Mouse (Mus musculus) forebrain, embryonic 14.5 days (tissue): Measurements from ENCODE around the gene Hectd4. TPM values are rescaled to one million over a fixed set of nuclear protein-coding genes. Genes with fewer than 3 reads are reported as not detected.
"Not testable (repeated sequence)": the region's sequence is repeated elsewhere in the genome, so short reads cannot be mapped to it uniquely, and the experiment has no call there.

Source experiments
- ATAC-seq: fragments of 200-750 bp; cut with Nextera tagmentation; 2 replicates; pipeline ENCODE4 v1.8.0; 2017; ENCODE audit warnings: mild to moderate bottlenecking, moderate library complexity
- DNase-seq: peaks from one replicate; pipeline ENCODE4 v3.0.0-alpha.2; 2015; ENCODE audit warnings: low spot score
- H3K27ac ChIP-seq: fragments of 300-500 bp; sonication (generic); 2 replicates; pipeline ENCODE4 v1.5.1; 2014; ENCODE audit warnings: low read depth, mild to moderate bottlenecking, control low read depth, low read length, moderate library complexity
- H3K27me3 ChIP-seq: fragments of 300-500 bp; sonication (generic); replicated peaks from 2 replicates; pipeline ENCODE4 v1.6.1; 2014; ENCODE audit warnings: low read length, control low read depth, mixed read lengths; ENCODE audit not compliant: control insufficient read depth, insufficient read depth
- H3K36me3 ChIP-seq: fragments of 300-500 bp; sonication (generic); 2 replicates; pipeline ENCODE4 v1.6.1; 2014; ENCODE audit warnings: low read length, control low read depth; ENCODE audit not compliant: control insufficient read depth, insufficient read depth
- H3K4me1 ChIP-seq: fragments of 300-500 bp; sonication (generic); 2 replicates; pipeline ENCODE4 v1.6.1; 2014; ENCODE audit warnings: antibody characterized with exemption, low read length, control low read depth; ENCODE audit not compliant: control insufficient read depth, insufficient read depth
- H3K4me2 ChIP-seq: fragments of 300-500 bp; sonication (generic); 2 replicates; pipeline ENCODE4 v1.6.1; 2014; ENCODE audit warnings: mild to moderate bottlenecking, control low read depth, low read length
- H3K4me3 ChIP-seq: fragments of 300-500 bp; sonication (generic); 2 replicates; pipeline ENCODE4 v1.5.1; 2014; ENCODE audit warnings: low read depth, low read length, control low read depth
- H3K9ac ChIP-seq: fragments of 300-500 bp; sonication (generic); 2 replicates; pipeline ENCODE4 v1.6.1; 2014; ENCODE audit warnings: mild to moderate bottlenecking, low read length, control low read depth, moderate library complexity
- H3K9me3 ChIP-seq: fragments of 300-500 bp; sonication (generic); replicated peaks from 2 replicates; pipeline ENCODE4 v1.6.1; 2016; ENCODE audit warnings: low read length, control low read depth, mixed read lengths; ENCODE audit not compliant: control insufficient read depth
- WGBS: fragments of 180-500 bp; shearing (Covaris S2); extraction: QIAGEN DNeasy Blood & Tissue Kit; methylation state at CpG from one replicate; pipeline ENCODE4 v1.1.7; 2014; 5-methylcytosine and 5-hydroxymethylcytosine counted together
- polyA plus RNA-seq: library from polyadenylated mRNA; unstranded; fragments of >200 nt; fragmentation: Nextera tagmentation; extraction: Ambion mirVana; gene quantifications from 2 replicates; pipeline ENCODE4 v1.2.1, GENCODE M21; 2014

The Hectd4 gene
- polyA plus RNA-seq, 1 experiment from 2014 or later, result 15.8 TPM

GRCm38 (mm10) chr5:121202467-121202866 is 17.6 kb upstream of the Hectd4 start:
- H3K27me3 ChIP-seq, result no peaks in the 10 kb centered on the region
- DNase-seq (no peak), ATAC-seq (no peak)
- no peak overlapping the region for H3K9ac ChIP-seq
- H3K4me3 ChIP-seq, result no peak overlapping the region
- no peak overlapping the region for H3K4me2 ChIP-seq
- no peak overlapping the region for H3K27ac ChIP-seq
- WGBS, result 93% methylated on average over 1 of the region's 1 CpGs
- peaks cover 20% of the 10 kb centered on the region for H3K36me3 ChIP-seq
- no peaks in the 10 kb centered on the region for H3K9me3 ChIP-seq
- H3K4me1 ChIP-seq, result peaks cover 8% of the 10 kb centered on the region

GRCm38 (mm10) chr5:121204132-121205089 is 15.6 kb upstream of the Hectd4 start, which contains the start of gene Rpl6:
TSS of gene Rpl6 (plus strand) at chr5:121204481.
- H3K36me3 ChIP-seq, result peaks cover 40% of the 10 kb centered on the region
- peak within 1 kb of the TSS; percentile 98 for H3K9ac ChIP-seq
- peak within 1 kb of the TSS; percentile 87 for H3K27ac ChIP-seq
- ATAC-seq (peak; percentile 95), DNase-seq (peak; percentile 96)
- peak within 1 kb of the TSS; percentile 94 for H3K4me3 ChIP-seq
- peak within 1 kb of the TSS; percentile 78 for H3K4me2 ChIP-seq
- H3K4me1 ChIP-seq, result peaks cover 8% of the 10 kb centered on the region
- 2% methylated on average over 52 of the region's 52 CpGs for WGBS
- H3K9me3 ChIP-seq, result no peaks in the 10 kb centered on the region
- no peaks in the 10 kb centered on the region for H3K27me3 ChIP-seq

GRCm38 (mm10) chr5:121205537-121206130 is 14.4 kb upstream of the Hectd4 start:
- peak overlapping the region; percentile 98 for H3K9ac ChIP-seq
- 74% methylated on average over 8 of the region's 10 CpGs for WGBS
- not testable (repeated sequence) for ATAC-seq

GRCm38 (mm10) chr5:121206540-121206939 is 13.5 kb upstream of the Hectd4 start:
- ATAC-seq, result no peak
- peaks cover 61% of the 10 kb centered on the region for H3K36me3 ChIP-seq
- peaks cover 8% of the 10 kb centered on the region for H3K4me1 ChIP-seq
- 83% methylated on average over 9 of the region's 9 CpGs for WGBS
- H3K27ac ChIP-seq, result no peak overlapping the region
- no peak overlapping the region for H3K4me2 ChIP-seq
- H3K9ac ChIP-seq, result no peak overlapping the region
- H3K9me3 ChIP-seq, result no peaks in the 10 kb centered on the region
- no peaks in the 10 kb centered on the region for H3K27me3 ChIP-seq
- DNase-seq, result no peak
- no peak overlapping the region for H3K4me3 ChIP-seq

More at GRCm38 (mm10) chr5:121205537-121206130, 14.4 kb upstream of the Hectd4 start:
- H3K27ac ChIP-seq, H3K9me3 ChIP-seq, DNase-seq, H3K27me3 ChIP-seq, H3K4me1 ChIP-seq: not testable (repeated sequence)
- peak overlapping the region; percentile 78 for H3K4me2 ChIP-seq
- peak overlapping the region; percentile 94 for H3K4me3 ChIP-seq
- H3K36me3 ChIP-seq, result peaks cover 52% of the 10 kb centered on the region

GRCm38 (mm10) chr5:121206984-121207383 is 13.0 kb upstream of the Hectd4 start:
- no peaks in the 10 kb centered on the region for H3K9me3 ChIP-seq
- H3K27me3 ChIP-seq, result no peaks in the 10 kb centered on the region
- peaks cover 8% of the 10 kb centered on the region for H3K4me1 ChIP-seq
- H3K9ac ChIP-seq, result no peak overlapping the region
- DNase-seq (no peak), ATAC-seq (no peak)
- H3K4me2 ChIP-seq, result no peak overlapping the region
- peaks cover 65% of the 10 kb centered on the region for H3K36me3 ChIP-seq
- WGBS, result 91% methylated on average over 3 of the region's 3 CpGs
- H3K4me3 ChIP-seq, result no peak overlapping the region
- no peak overlapping the region for H3K27ac ChIP-seq

GRCm38 (mm10) chr5:121209755-121210600 is 10.0 kb upstream of the Hectd4 start:
- no peak for DNase-seq
- Histone ChIP-seq H3K27me3 (no peaks in the 10 kb centered on the region), H3K36me3 (peaks cover 78% of the 10 kb centered on the region), H3K4me2 (no peak overlapping the region), H3K9me3 (no peaks in the 10 kb centered on the region), H3K4me3 (no peak overlapping the region), H3K4me1 (peaks cover 8% of the 10 kb centered on the region), H3K27ac (no peak overlapping the region), H3K9ac (no peak overlapping the region)
- 89% methylated on average over 9 of the region's 9 CpGs for WGBS
- ATAC-seq, result no peak

GRCm38 (mm10) chr5:121210601-121210924 is 9.5 kb upstream of the Hectd4 start:
- DNase-seq, result no peak
- H3K9ac ChIP-seq, result no peak overlapping the region
- no peaks in the 10 kb centered on the region for H3K27me3 ChIP-seq
- no peak overlapping the region for H3K4me2 ChIP-seq
- no peak for ATAC-seq
- 87% methylated on average over 1 of the region's 1 CpGs for WGBS
- no peak overlapping the region for H3K4me3 ChIP-seq
- no peaks in the 10 kb centered on the region for H3K9me3 ChIP-seq
- peaks cover 7% of the 10 kb centered on the region for H3K4me1 ChIP-seq
- no peak overlapping the region for H3K27ac ChIP-seq
- H3K36me3 ChIP-seq, result peaks cover 77% of the 10 kb centered on the region

- Histone ChIP-seq H3K4me3 (no peak overlapping the region), H3K4me2 (no peak overlapping the region), H3K9me3 (no peaks in the 10 kb centered on the region), H3K4me1 (no peaks in the 10 kb centered on the region), H3K27ac (no peak overlapping the region), H3K9ac (no peak overlapping the region), H3K27me3 (no peaks in the 10 kb centered on the region), H3K36me3 (peaks cover 61% of the 10 kb centered on the region)
- ATAC-seq (no peak), DNase-seq (no peak)
- WGBS, result 89% methylated on average over 6 of the region's 6 CpGs
Observed at GRCm38 (mm10) chr5:121212108-121212507, 7.9 kb upstream of the Hectd4 start.
